Mouse (Mus musculus): ENCODE results near the gene Eif1ad.
"Not testable (repeated sequence)": the region's sequence is repeated elsewhere in the genome, so short reads cannot be mapped to it uniquely, and the experiment has no call there.

GRCm38 (mm10) chr19:5401073-5401472, 34.5 kb downstream of the Eif1ad start:
- TF ChIP-seq CTCF (IDR thresholded peaks at IDR 0.05; ENCODE audit: control insufficient read depth, insufficient read depth, low read length); POLR2A (IDR thresholded peaks at IDR 0.05; ENCODE audit: borderline replicate concordance, control insufficient read depth, low read depth, low read length): not testable (repeated sequence)
